Mouse (Mus musculus): ENCODE measurements around the gene Tcf7l2. TPM values are rescaled to one million over a fixed set of nuclear protein-coding genes. Genes with fewer than 3 reads are reported as not detected.

The Tcf7l2 gene
- total RNA-seq, 4 experiments from 2014 or later: 7.6 to 12.1 (median 9.9) TPM

GRCm38 (mm10) chr19:55792571-55792970 lies 51.0 kb downstream of the Tcf7l2 start:
- DNase-seq (ENCODE audit: low spot score in 2 of 2): no peak

GRCm38 (mm10) chr19:55793029-55793428 lies 51.4 kb downstream of the Tcf7l2 start:
- no peak for DNase-seq (ENCODE audit: low spot score in 2 of 2)

- DNase-seq (ENCODE audit: low spot score in 2 of 2): no peak
Measured at GRCm38 (mm10) chr19:55794194-55794945, 52.8 kb downstream of the Tcf7l2 start.

GRCm38 (mm10) chr19:55794946-55795340 lies 53.3 kb downstream of the Tcf7l2 start:
- DNase-seq (ENCODE audit: low spot score in 2 of 2): no peak

GRCm38 (mm10) chr19:55795349-55795748 lies 53.7 kb downstream of the Tcf7l2 start:
- DNase-seq (ENCODE audit: low spot score in 2 of 2): no peak

- no peak for DNase-seq (ENCODE audit: low spot score in 2 of 2)
Measured at GRCm38 (mm10) chr19:55797834-55798233, 56.2 kb downstream of the Tcf7l2 start.

GRCm38 (mm10) chr19:55799411-55799810 lies 57.8 kb downstream of the Tcf7l2 start:
- DNase-seq (ENCODE audit: low spot score in 2 of 2): no peak

GRCm38 (mm10) chr19:55800059-55800458 lies 58.4 kb downstream of the Tcf7l2 start:
- no peak for DNase-seq (ENCODE audit: low spot score in 2 of 2)

- no peak for DNase-seq (ENCODE audit: low spot score in 2 of 2)
Measured at GRCm38 (mm10) chr19:55803121-55803520, 61.5 kb downstream of the Tcf7l2 start.

GRCm38 (mm10) chr19:55803797-55804196 lies 62.2 kb downstream of the Tcf7l2 start:
- DNase-seq (ENCODE audit: low spot score in 2 of 2): no peak

- DNase-seq (ENCODE audit: low spot score in 2 of 2): no peak
Measured at GRCm38 (mm10) chr19:55804795-55805194, 63.2 kb downstream of the Tcf7l2 start.

GRCm38 (mm10) chr19:55806434-55807193 lies 65.0 kb downstream of the Tcf7l2 start:
- no peak for DNase-seq (ENCODE audit: low spot score in 2 of 2)

GRCm38 (mm10) chr19:55807194-55808053 lies 65.8 kb downstream of the Tcf7l2 start:
- no peak for DNase-seq (ENCODE audit: low spot score in 2 of 2)

- DNase-seq (ENCODE audit: low spot score in 2 of 2): no peak
Measured at GRCm38 (mm10) chr19:55808304-55808703, 66.7 kb downstream of the Tcf7l2 start.

- DNase-seq (ENCODE audit: low spot score in 2 of 2): no peak
Measured at GRCm38 (mm10) chr19:55809539-55809938, 67.9 kb downstream of the Tcf7l2 start.

- no peak for DNase-seq (ENCODE audit: low spot score in 2 of 2)
Measured at GRCm38 (mm10) chr19:55812236-55812635, 70.6 kb downstream of the Tcf7l2 start.

GRCm38 (mm10) chr19:55815010-55815790 lies 73.6 kb downstream of the Tcf7l2 start:
- DNase-seq (ENCODE audit: low spot score in 2 of 2): no peak

GRCm38 (mm10) chr19:55816974-55817373 lies 75.4 kb downstream of the Tcf7l2 start:
- DNase-seq (ENCODE audit: low spot score in 2 of 2): no peak

- DNase-seq (ENCODE audit: low spot score in 2 of 2): no peak
Measured at GRCm38 (mm10) chr19:55820202-55820601, 78.6 kb downstream of the Tcf7l2 start.

- peak in 1 of 2 experiments; percentile 21 for DNase-seq (ENCODE audit: low spot score in 2 of 2)
Measured at GRCm38 (mm10) chr19:55825001-55825827, 83.6 kb downstream of the Tcf7l2 start.

All from layer of hippocampus, adult 8-10 months (tissue).